Mouse (Mus musculus): ENCODE results near the gene 1110051M20Rik. TPM values are rescaled to one million over a fixed set of nuclear protein-coding genes. Genes with fewer than 3 reads are reported as not detected.

The 1110051M20Rik gene
- polyA plus RNA-seq, 1 experiment from 2014 or later = 81.5 TPM

GRCm38 (mm10) chr2:91474358-91474757, 29.9 kb upstream of the 1110051M20Rik start:
- ATAC-seq (ENCODE audit: insufficient number of reproducible peaks, insufficient read depth, low FRiP score, low TSS enrichment, low read depth) = no peak

GRCm38 (mm10) chr2:91470055-91470647, 25.6 kb upstream of the 1110051M20Rik start:
- Histone ChIP-seq H3K27me3 (no peaks in the 10 kb centered on the region), H3K4me3 (replicated peaks) (no peak overlapping the region), H3K4me1 (replicated peaks) (peaks cover 26% of the 10 kb centered on the region), H3K4me2 (no peak overlapping the region), H3K27ac (no peak overlapping the region), H3K9ac (replicated peaks) (0 out of 2 replicates have a peak overlapping the region, but pooled peaks have one; percentile 18), H3K36me3 (peaks cover 34% of the 10 kb centered on the region), H3K9me3 (no peaks in the 10 kb centered on the region)
- ATAC-seq (ENCODE audit: insufficient number of reproducible peaks, insufficient read depth, low FRiP score, low TSS enrichment, low read depth) = no peak
- 36% methylated on average over 7 of the region's 7 CpGs for WGBS

More at GRCm38 (mm10) chr2:91474358-91474757, 29.9 kb upstream of the 1110051M20Rik start:
- Histone ChIP-seq H3K36me3 (peaks cover 73% of the 10 kb centered on the region), H3K27me3 (no peaks in the 10 kb centered on the region), H3K27ac (no peak overlapping the region), H3K4me3 (replicated peaks) (no peak overlapping the region), H3K4me2 (no peak overlapping the region), H3K9ac (replicated peaks) (no peak overlapping the region), H3K4me1 (replicated peaks) (peaks cover 13% of the 10 kb centered on the region), H3K9me3 (no peaks in the 10 kb centered on the region)
- WGBS = 78% methylated on average over 12 of the region's 12 CpGs

- peaks cover 9% of the 10 kb centered on the region for H3K36me3 ChIP-seq
- peaks cover 34% of the 10 kb centered on the region for H3K4me1 ChIP-seq (replicated peaks)
- H3K27me3 ChIP-seq = no peaks in the 10 kb centered on the region
- no peaks in the 10 kb centered on the region for H3K9me3 ChIP-seq
- no peak overlapping the region for H3K4me2 ChIP-seq
- peak overlapping the region; percentile 32 for H3K27ac ChIP-seq
- H3K4me3 ChIP-seq (replicated peaks) = no peak overlapping the region
- WGBS = 66% methylated on average over 8 of the region's 8 CpGs
- no peak overlapping the region for H3K9ac ChIP-seq (replicated peaks)
- ATAC-seq (ENCODE audit: insufficient number of reproducible peaks, insufficient read depth, low FRiP score, low TSS enrichment, low read depth) = no peak
Measured at GRCm38 (mm10) chr2:91467613-91468012, 23.1 kb upstream of the 1110051M20Rik start.

GRCm38 (mm10) chr2:91465934-91466333, 21.4 kb upstream of the 1110051M20Rik start:
- no peak for ATAC-seq (ENCODE audit: insufficient number of reproducible peaks, insufficient read depth, low FRiP score, low TSS enrichment, low read depth)
- 86% methylated on average over 3 of the region's 3 CpGs for WGBS
- H3K4me1 ChIP-seq (replicated peaks) = peaks cover 49% of the 10 kb centered on the region
- H3K4me3 ChIP-seq (replicated peaks) = no peak overlapping the region
- H3K36me3 ChIP-seq = peaks cover 1% of the 10 kb centered on the region; the same call in 1 of the 2 replicates
- no peaks in the 10 kb centered on the region for H3K27me3 ChIP-seq
- H3K4me2 ChIP-seq = no peak overlapping the region
- no peak overlapping the region for H3K27ac ChIP-seq
- H3K9me3 ChIP-seq = no peaks in the 10 kb centered on the region
- H3K9ac ChIP-seq (replicated peaks) = no peak overlapping the region

- Histone ChIP-seq H3K4me1 (replicated peaks) (peaks cover 39% of the 10 kb centered on the region), H3K4me3 (replicated peaks) (0 out of 2 replicates have a peak overlapping the region, but pooled peaks have one; percentile 2), H3K27me3 (no peaks in the 10 kb centered on the region), H3K9ac (replicated peaks) (peak overlapping the region; percentile 31; the same call in 1 of the 2 replicates), H3K27ac (peak overlapping the region; percentile 43), H3K9me3 (no peaks in the 10 kb centered on the region), H3K36me3 (0 out of 2 replicates have a peak, but pooled peaks cover 2% of the 10 kb centered on the region), H3K4me2 (peak overlapping the region; percentile 42)
- no peak for ATAC-seq (ENCODE audit: insufficient number of reproducible peaks, insufficient read depth, low FRiP score, low TSS enrichment, low read depth)
- 7% methylated on average over 12 of the region's 12 CpGs for WGBS
Measured at GRCm38 (mm10) chr2:91462681-91463080, 18.2 kb upstream of the 1110051M20Rik start.

- no peaks in the 10 kb centered on the region for H3K9me3 ChIP-seq
- H3K4me3 ChIP-seq (replicated peaks) = 0 out of 2 replicates have a peak overlapping the region, but pooled peaks have one; percentile 2
- no peak for ATAC-seq (ENCODE audit: insufficient number of reproducible peaks, insufficient read depth, low FRiP score, low TSS enrichment, low read depth)
- H3K27me3 ChIP-seq = no peaks in the 10 kb centered on the region
- peaks cover 34% of the 10 kb centered on the region for H3K4me1 ChIP-seq (replicated peaks)
- peak overlapping the region; percentile 31; the same call in 1 of the 2 replicates for H3K9ac ChIP-seq (replicated peaks)
- peak overlapping the region; percentile 43 for H3K27ac ChIP-seq
- H3K4me2 ChIP-seq = peak overlapping the region; percentile 42
- 2% methylated on average over 2 of the region's 2 CpGs for WGBS
- H3K36me3 ChIP-seq = 0 out of 2 replicates have a peak, but pooled peaks cover 2% of the 10 kb centered on the region
Measured at GRCm38 (mm10) chr2:91462196-91462595, 17.7 kb upstream of the 1110051M20Rik start.

GRCm38 (mm10) chr2:91461341-91461740, 16.8 kb upstream of the 1110051M20Rik start:
- Histone ChIP-seq H3K36me3 (0 out of 2 replicates have a peak, but pooled peaks cover 2% of the 10 kb centered on the region), H3K9ac (replicated peaks) (no peak overlapping the region), H3K4me1 (replicated peaks) (peaks cover 30% of the 10 kb centered on the region), H3K4me3 (replicated peaks) (no peak overlapping the region), H3K4me2 (peak overlapping the region; percentile 42; the same call in 1 of the 2 replicates), H3K27ac (no peak overlapping the region; the same call in 1 of the 2 replicates), H3K27me3 (no peaks in the 10 kb centered on the region), H3K9me3 (no peaks in the 10 kb centered on the region)
- 42% methylated on average over 3 of the region's 3 CpGs for WGBS
- ATAC-seq (ENCODE audit: insufficient number of reproducible peaks, insufficient read depth, low FRiP score, low TSS enrichment, low read depth) = no peak

GRCm38 (mm10) chr2:91460771-91461170, 16.3 kb upstream of the 1110051M20Rik start:
- Histone ChIP-seq H3K9ac (replicated peaks) (no peak overlapping the region), H3K9me3 (no peaks in the 10 kb centered on the region), H3K36me3 (0 out of 2 replicates have a peak, but pooled peaks cover 2% of the 10 kb centered on the region), H3K27ac (no peak overlapping the region), H3K27me3 (no peaks in the 10 kb centered on the region), H3K4me3 (replicated peaks) (no peak overlapping the region), H3K4me1 (replicated peaks) (peaks cover 30% of the 10 kb centered on the region), H3K4me2 (no peak overlapping the region)
- ATAC-seq (ENCODE audit: insufficient number of reproducible peaks, insufficient read depth, low FRiP score, low TSS enrichment, low read depth) = no peak
- 61% methylated on average over 7 of the region's 7 CpGs for WGBS

GRCm38 (mm10) chr2:91460076-91460475, 15.6 kb upstream of the 1110051M20Rik start:
- no peak for ATAC-seq (ENCODE audit: insufficient number of reproducible peaks, insufficient read depth, low FRiP score, low TSS enrichment, low read depth)
- H3K4me1 ChIP-seq (replicated peaks) = peaks cover 30% of the 10 kb centered on the region
- WGBS = 92% methylated on average over 6 of the region's 6 CpGs
- H3K27ac ChIP-seq = peak overlapping the region; percentile 93; the same call in 1 of the 2 replicates
- H3K9me3 ChIP-seq = no peaks in the 10 kb centered on the region
- 0 out of 2 replicates have a peak, but pooled peaks cover 2% of the 10 kb centered on the region for H3K36me3 ChIP-seq
- H3K4me2 ChIP-seq = no peak overlapping the region
- no peak overlapping the region for H3K9ac ChIP-seq (replicated peaks)
- H3K27me3 ChIP-seq = 0 out of 2 replicates have a peak, but pooled peaks cover 2% of the 10 kb centered on the region
- 0 out of 2 replicates have a peak overlapping the region, but pooled peaks have one; percentile 87 for H3K4me3 ChIP-seq (replicated peaks)

GRCm38 (mm10) chr2:91458673-91459391, 14.3 kb upstream of the 1110051M20Rik start:
- Histone ChIP-seq H3K9me3 (no peaks in the 10 kb centered on the region), H3K4me2 (peak overlapping the region; percentile 86), H3K4me1 (replicated peaks) (peaks cover 30% of the 10 kb centered on the region), H3K9ac (replicated peaks) (peak overlapping the region; percentile 90), H3K36me3 (0 out of 2 replicates have a peak, but pooled peaks cover 2% of the 10 kb centered on the region), H3K4me3 (replicated peaks) (peak overlapping the region; percentile 87), H3K27ac (peak overlapping the region; percentile 93), H3K27me3 (0 out of 2 replicates have a peak, but pooled peaks cover 2% of the 10 kb centered on the region)
- WGBS = under 1% methylated on average over 32 of the region's 32 CpGs
- ATAC-seq (ENCODE audit: insufficient number of reproducible peaks, insufficient read depth, low FRiP score, low TSS enrichment, low read depth) = no peak

GRCm38 (mm10) chr2:91458252-91458672, 13.8 kb upstream of the 1110051M20Rik start:
- Histone ChIP-seq H3K4me1 (replicated peaks) (peaks cover 28% of the 10 kb centered on the region), H3K9me3 (no peaks in the 10 kb centered on the region), H3K27ac (peak overlapping the region; percentile 93), H3K4me3 (replicated peaks) (peak overlapping the region; percentile 87), H3K4me2 (peak overlapping the region; percentile 86), H3K27me3 (0 out of 2 replicates have a peak, but pooled peaks cover 2% of the 10 kb centered on the region), H3K36me3 (0 out of 2 replicates have a peak, but pooled peaks cover 2% of the 10 kb centered on the region), H3K9ac (replicated peaks) (peak overlapping the region; percentile 90)
- no peak for ATAC-seq (ENCODE audit: insufficient number of reproducible peaks, insufficient read depth, low FRiP score, low TSS enrichment, low read depth)
- 2% methylated on average over 21 of the region's 21 CpGs for WGBS
